Mouse (Mus musculus) ES-E14 (cell line): ENCODE data around the gene Tmem30a. TPM values are rescaled to one million over a fixed set of nuclear protein-coding genes. Genes with fewer than 3 reads are reported as not detected.
A peak's percentile ranks its signal among the peaks of the same experiment; 100 is the strongest.

Experiments used
- DNase-seq: peaks from one replicate; pipeline ENCODE4 v3.0.0-alpha.2; 2013; ENCODE audit warnings: low read depth, low spot score
- H3K27ac ChIP-seq: 2 replicates; pipeline ENCODE4 v1.5.1; 2012; ENCODE audit warnings: low read depth, mild to moderate bottlenecking, low read length, moderate library complexity, mixed read lengths; ENCODE audit not compliant: poor library complexity, insufficient read depth, severe bottlenecking
- H3K36me3 ChIP-seq: 2 replicates; pipeline ENCODE4 v1.6.1; 2012; ENCODE audit warnings: mild to moderate bottlenecking, low read length, moderate library complexity, mixed read lengths; ENCODE audit not compliant: control insufficient read depth, poor library complexity, insufficient read depth, severe bottlenecking
- H3K4me1 ChIP-seq, 2 experiments: fragments of 150-350 bp in 1 of 2; sonication (generic) in 1 of 2; 2 replicates each; pipeline ENCODE4 v1.6.1; 2012; ENCODE audit warnings: low read length in 2 of 2, mild to moderate bottlenecking in 1 of 2, mixed read lengths in 1 of 2; ENCODE audit not compliant: control insufficient read depth in 2 of 2, insufficient read depth in 2 of 2, poor library complexity in 1 of 2
- H3K4me3 ChIP-seq, 2 experiments: fragments of 150-350 bp in 1 of 2; sonication (generic) in 1 of 2; 2 replicates each; pipeline ENCODE4 v1.5.1; 2012; ENCODE audit warnings: low read length in 2 of 2, low read depth in 1 of 2, mild to moderate bottlenecking in 1 of 2, mixed read lengths in 1 of 2; ENCODE audit not compliant: insufficient read depth in 1 of 2, poor library complexity in 1 of 2, severe bottlenecking in 1 of 2
- H3K9ac ChIP-seq: 2 replicates; pipeline ENCODE4 v1.6.1; 2012; ENCODE audit warnings: low read depth, mild to moderate bottlenecking, low read length, mixed read lengths; ENCODE audit not compliant: poor library complexity, insufficient read depth, severe bottlenecking
- H3K9me3 ChIP-seq: fragments of 150-350 bp; sonication (generic); 2 replicates; pipeline ENCODE4 v1.6.1; 2012; ENCODE audit warnings: low read depth, mild to moderate bottlenecking, low read length; ENCODE audit not compliant: control insufficient read depth, insufficient read depth
- CHD2 ChIP-seq: IDR thresholded peaks from 2 replicates; pipeline ENCODE4 v1.6.1; 2014; ENCODE audit warnings: mild to moderate bottlenecking, low read depth, low read length, inconsistent platforms
- HCFC1 ChIP-seq: IDR thresholded peaks from 2 replicates; pipeline ENCODE4 v1.6.1; 2012; ENCODE audit warnings: low read length, inconsistent platforms, borderline replicate concordance; ENCODE audit not compliant: insufficient read depth
- MAFK ChIP-seq: IDR thresholded peaks from 2 replicates; pipeline ENCODE4 v1.6.1; 2014; ENCODE audit warnings: mild to moderate bottlenecking, low read depth, low read length, inconsistent platforms; ENCODE audit not compliant: insufficient read depth
- ZC3H11A ChIP-seq: IDR thresholded peaks from 2 replicates; pipeline ENCODE4 v1.6.1; 2012; ENCODE audit warnings: low read depth, mild to moderate bottlenecking, inconsistent platforms, low read length, borderline replicate concordance
- ZNF384 ChIP-seq: IDR thresholded peaks from 2 replicates; pipeline ENCODE4 v1.6.1; 2012; ENCODE audit warnings: low read depth, low read length, inconsistent platforms
- in situ Hi-C, 2 experiments: fragments of 600-800 bp; cut with MboI; formaldehyde crosslinking; loops; one replicate each; pipeline ENCODE4 v1.15.1; 2025; ENCODE audit warnings: low sequenced_read_pairs in 2 of 2, inconsistent platforms in 1 of 2; ENCODE audit not compliant: unreplicated experiment in 2 of 2
- total RNA-seq: library from RNA; depleted of rRNA; stranded (reverse); fragments of 300-350 nt; gene quantifications from 2 replicates; pipeline ENCODE4 v1.2.3, GENCODE M21; 2012

The Tmem30a gene
- total RNA-seq, 1 experiment: 49.1 TPM

DNA sequence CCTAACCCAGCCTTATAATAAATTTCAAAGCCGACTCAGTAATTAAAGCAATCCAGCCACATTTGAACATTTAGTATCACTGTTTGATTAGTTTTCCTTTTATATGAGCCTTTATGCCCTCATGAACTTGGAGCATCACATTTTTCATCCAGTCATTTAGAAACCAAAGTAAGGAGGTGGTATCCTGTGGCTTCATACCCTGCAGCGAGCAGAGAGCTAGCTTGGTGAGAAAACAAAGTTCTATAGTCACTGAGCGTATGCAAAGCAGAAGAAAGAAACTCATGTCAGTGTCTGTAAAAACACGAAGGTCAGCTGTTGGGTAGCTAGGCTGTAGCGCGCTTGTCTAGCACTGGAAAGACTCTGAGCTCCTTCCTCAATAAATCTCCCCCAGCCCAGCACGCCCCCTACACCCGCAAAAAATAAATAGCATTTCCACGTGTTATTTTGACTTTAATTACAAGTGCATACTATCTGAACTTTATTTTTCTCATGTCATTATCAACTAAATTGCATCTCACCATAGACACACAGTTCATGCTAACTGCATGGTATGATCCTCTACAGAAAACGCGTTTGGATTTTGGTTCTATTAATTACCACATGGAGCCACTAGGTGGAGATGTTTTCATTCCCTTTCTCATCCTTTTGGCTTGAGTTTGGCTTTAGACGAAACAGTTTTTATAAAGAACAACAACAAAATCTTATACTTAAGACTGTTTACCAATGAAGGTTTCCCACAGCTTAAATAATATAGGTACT is 13.2 kb upstream of the Tmem30a start:
- H3K27ac ChIP-seq: no peak overlapping the region
- DNase-seq: no peak
- H3K4me3 ChIP-seq: no peak overlapping the region
- TF ChIP-seq ZC3H11A (peak; percentile 32; the same call in 1 of the 2 replicates), MAFK (no peak)
- H3K4me1 ChIP-seq: no peaks in the 10 kb centered on the region
- in situ Hi-C loops: loop anchor here in 1 of 2 experiments (25.0 kb wide), 1 partner anchor 181 kb away; no protein-coding TSS in a partner anchor
- H3K9me3 ChIP-seq: no peaks in the 10 kb centered on the region
- no peak overlapping the region for H3K9ac ChIP-seq
- H3K36me3 ChIP-seq: no peaks in the 10 kb centered on the region

DNA sequence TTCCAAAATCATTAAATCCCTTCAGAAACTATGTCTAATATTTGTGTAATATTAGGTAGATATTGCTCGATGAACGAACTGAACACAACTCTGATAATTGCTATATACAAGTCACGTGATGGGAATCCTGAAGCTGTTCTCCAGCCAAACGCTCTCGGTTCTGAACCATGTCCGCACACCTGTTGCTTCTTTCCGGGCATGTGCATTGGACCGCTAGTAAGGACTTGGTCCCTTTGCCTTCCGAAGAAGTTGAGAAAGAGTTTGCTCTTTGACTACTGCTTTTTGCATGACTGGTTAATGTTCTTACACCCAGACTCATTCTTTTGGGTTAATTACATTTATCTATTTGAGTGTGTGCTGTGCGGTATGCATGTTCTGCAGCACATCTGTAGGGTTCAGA is 12.1 kb upstream of the Tmem30a start:
- TF ChIP-seq MAFK (no peak), ZNF384 (no peak), ZC3H11A (no peak), CHD2 (no peak), HCFC1 (no peak)
- Histone ChIP-seq H3K4me3 (no peak overlapping the region), H3K27ac (no peak overlapping the region), H3K36me3 (no peaks in the 10 kb centered on the region), H3K9me3 (no peaks in the 10 kb centered on the region), H3K4me1 (no peaks in the 10 kb centered on the region), H3K9ac (no peak overlapping the region)
- in situ Hi-C loops: loop anchor here in 1 of 2 experiments (25.0 kb wide), 1 partner anchor 182 kb away; no protein-coding TSS in a partner anchor
- DNase-seq: no peak

DNA sequence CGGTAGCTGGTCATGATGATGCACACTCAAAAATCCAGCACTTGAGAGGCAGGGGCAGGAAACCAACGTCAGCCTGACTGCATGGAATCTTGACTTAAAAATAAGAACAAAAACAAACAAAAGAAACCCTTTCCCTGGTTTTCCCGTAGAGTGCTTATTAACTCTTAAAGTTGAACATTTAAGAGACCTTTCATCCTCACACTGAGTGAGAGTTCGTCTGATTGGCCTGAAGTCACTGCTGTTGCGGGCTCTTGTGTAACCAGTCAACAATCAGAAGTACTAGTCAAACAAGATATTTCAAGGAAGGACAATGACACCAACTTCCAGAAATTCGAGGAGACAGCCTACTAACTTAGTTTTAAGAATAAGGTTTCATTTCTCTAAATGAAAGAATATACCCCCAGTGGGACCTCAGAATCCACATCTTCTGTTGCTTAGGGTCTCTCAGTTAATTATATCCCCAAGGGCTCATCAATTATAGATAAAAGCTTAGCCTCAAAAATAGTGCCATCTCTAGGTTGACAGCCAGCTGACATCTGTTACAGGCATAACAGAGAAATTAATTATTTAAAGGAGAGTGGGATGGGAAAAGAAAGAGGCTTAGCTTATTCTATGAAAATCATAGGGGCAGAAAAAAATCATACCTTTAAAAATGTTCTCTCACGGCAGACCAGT is 3.3 kb upstream of the Tmem30a start:
- Histone ChIP-seq H3K9ac (no peak overlapping the region), H3K4me3 (no peak overlapping the region), H3K36me3 (no peaks in the 10 kb centered on the region), H3K27ac (no peak overlapping the region), H3K9me3 (no peaks in the 10 kb centered on the region), H3K4me1 (0 out of 4 replicates have a peak, but pooled peaks cover 0 to 2% of the 10 kb centered on the region in 2 experiments)
- no peak for DNase-seq
- in situ Hi-C loops: no loop called here
- TF ChIP-seq CHD2: no peak
- no peak for TF ChIP-seq HCFC1
- no peak for TF ChIP-seq ZC3H11A

DNA sequence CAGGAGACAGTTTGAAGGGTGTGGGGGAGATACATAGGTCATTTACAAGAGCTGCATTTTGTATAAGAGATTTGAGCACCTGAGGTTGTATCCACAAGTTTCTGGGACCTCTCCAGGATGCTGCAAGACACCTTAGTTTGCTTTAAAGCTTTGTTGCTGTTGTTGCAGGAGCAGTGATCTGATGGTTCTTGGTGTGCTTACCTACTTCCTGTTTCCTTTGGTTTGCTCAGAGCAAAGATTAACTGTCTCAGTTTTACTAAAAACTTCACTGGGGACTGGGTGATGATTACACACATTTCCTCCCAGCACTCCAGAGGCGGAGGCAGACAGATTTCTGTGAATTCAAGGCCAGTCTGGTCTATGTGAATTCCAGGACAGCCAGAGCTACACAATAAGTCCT is 1.8 kb upstream of the Tmem30a start:
- Histone ChIP-seq H3K9me3 (no peaks in the 10 kb centered on the region), H3K36me3 (no peaks in the 10 kb centered on the region), H3K4me1 (0 out of 4 replicates have a peak, but pooled peaks cover 0 to 2% of the 10 kb centered on the region in 2 experiments), H3K4me3 (no peak overlapping the region), H3K9ac (no peak overlapping the region), H3K27ac (no peak overlapping the region)
- in situ Hi-C loops: no loop called here
- no peak for DNase-seq
- no peak for TF ChIP-seq CHD2
- no peak for TF ChIP-seq MAFK
- no peak for TF ChIP-seq ZNF384
- TF ChIP-seq HCFC1: no peak
- no peak for TF ChIP-seq ZC3H11A
